Mouse (Mus musculus): ENCODE measurements around the gene Ctnnd1.

- TF ChIP-seq POLR2A (IDR thresholded peaks at IDR 0.05; ENCODE audit: insufficient read depth, low read depth, low read length) (no peak), CTCF (IDR thresholded peaks at IDR 0.05; ENCODE audit: insufficient read depth, low read depth, low read length) (no peak)
Observed at GRCm38 (mm10) chr2:84653354-84653753, 2.8 kb upstream of the Ctnnd1 start.
